22 mouse cellular contexts compared by ENCODE assay signal in genomic region chr14:78653333-78653732, GRCm38 (mm10).
A peak's percentile ranks its signal among the peaks of the same experiment; 100 is the strongest.
DNase-seq lines count a peak whose midpoint lies in the region; ATAC-seq and TF ChIP-seq lines count a peak whose summit lies in the region.
"Had no signal": no experiment of that assay in that cellular context is flagged by ENCODE, and none has a peak within 500 bp of the region (broad histone marks: within the 10 kb centered on the region; RNA-seq: fewer than 3 reads in every experiment).

No protein-coding gene starts in this region.

- ATAC-seq in liver, postnatal 0 days = no peak
- ATAC-seq in liver, embryonic 11.5 days (replicated peaks; ENCODE audit: low FRiP score) = no peak
- ATAC-seq in stomach, postnatal 0 days (ENCODE audit: low FRiP score, low TSS enrichment) = no peak
- ATAC-seq in megakaryocyte, adult 5-6 weeks (ENCODE audit: poor library complexity, severe bottlenecking) = no peak
- no peak for ATAC-seq in granulocyte monocyte progenitor cell, adult 5-6 weeks (replicated peaks; ENCODE audit: poor library complexity, severe bottlenecking)

- in situ Hi-C loops in CH12.LX (cut with MboI; ENCODE audit: low pct_ligation_motif_present, low pct_unique_long_range_greater_than_20kb, low sequenced_read_pairs) = loop anchor here (10.0 kb wide), 1 partner anchor 59 kb away; no protein-coding TSS in a partner anchor

- no peak overlapping the region for H3K4me3 ChIP-seq in heart, adult 2 months
- no peak overlapping the region for H3K4me3 ChIP-seq in liver, postnatal 0 days (ENCODE audit: low read depth, low read length)
- no peak overlapping the region for H3K4me3 ChIP-seq in liver, embryonic 11.5 days (ENCODE audit: low read depth, low read length)
- H3K4me3 ChIP-seq in CH12.LX (replicated peaks in 1 of 3; ENCODE audit: low read depth in 2 of 3, low read length in 2 of 3, poor library complexity in 1 of 3) = no peak overlapping the region
- no peak overlapping the region for H3K4me3 ChIP-seq in stomach, postnatal 0 days (ENCODE audit: low read depth, low read length)
- H3K4me3 ChIP-seq: heart, embryonic 15.5 days; limb, embryonic 12.5 days; lung, embryonic 15.5 days; myocyte; stomach, embryonic 15.5 days had no signal

- DNase-seq in heart, adult 2 months = no peak
- DNase-seq in heart, postnatal 14 days = no peak
- DNase-seq in liver, postnatal 0 days = no peak
- no peak for DNase-seq in liver, embryonic 11.5 days (ENCODE audit: low spot score)
- no peak for DNase-seq in CH12.LX (ENCODE audit: extremely low read depth)
- DNase-seq in stomach, postnatal 0 days (ENCODE audit: low spot score) = no peak
- DNase-seq: cerebellum, postnatal 25 days; gastrocnemius, postnatal 36 days; kidney, adult 2 months; kidney, postnatal 4 days; layer of hippocampus, postnatal 36 days; right cerebral cortex, adult 18-20 months; spleen, adult 18-20 months had no signal

- H3K4me2 ChIP-seq in liver, postnatal 0 days (ENCODE audit: low read depth, low read length) = no peak overlapping the region
- no peak overlapping the region for H3K4me2 ChIP-seq in liver, embryonic 11.5 days
- H3K4me2 ChIP-seq in CH12.LX (ENCODE audit: insufficient read depth, low read depth, poor library complexity, severe bottlenecking) = no peak overlapping the region
- no peak overlapping the region for H3K4me2 ChIP-seq in stomach, postnatal 0 days (replicated peaks; ENCODE audit: low read depth)
- H3K4me2 ChIP-seq: heart, embryonic 15.5 days; hindbrain, embryonic 14.5 days; limb, embryonic 12.5 days; lung, embryonic 15.5 days; midbrain, embryonic 11.5 days; stomach, embryonic 15.5 days had no signal

- no peak for TF ChIP-seq POLR2A in heart, adult 2 months (IDR thresholded peaks at IDR 0.05; ENCODE audit: insufficient read depth, low read depth, low read length)
- no peak for TF ChIP-seq POLR2A in CH12.LX (IDR thresholded peaks at IDR 0.05; ENCODE audit: low read depth, low read length)

- H3K27me3 ChIP-seq in heart, adult 2 months (ENCODE audit: control insufficient read depth, insufficient read depth, low read length) = no peaks in the 10 kb centered on the region
- no peaks in the 10 kb centered on the region for H3K27me3 ChIP-seq in liver, postnatal 0 days (ENCODE audit: insufficient read depth, low read length)
- no peaks in the 10 kb centered on the region for H3K27me3 ChIP-seq in liver, embryonic 11.5 days (replicated peaks; ENCODE audit: control insufficient read depth, insufficient read depth, low read length)
- H3K27me3 ChIP-seq in CH12.LX (replicated peaks) = no peaks in the 10 kb centered on the region
- H3K27me3 ChIP-seq in stomach, postnatal 0 days (ENCODE audit: control insufficient read depth, insufficient read depth, low read length) = no peaks in the 10 kb centered on the region
- H3K27me3 ChIP-seq: heart, embryonic 15.5 days; limb, embryonic 12.5 days; lung, embryonic 15.5 days; stomach, embryonic 15.5 days had no signal

- no peak overlapping the region for H3K27ac ChIP-seq in heart, adult 2 months
- H3K27ac ChIP-seq in liver, postnatal 0 days (ENCODE audit: low read depth) = no peak overlapping the region
- no peak overlapping the region for H3K27ac ChIP-seq in liver, embryonic 11.5 days (ENCODE audit: low read depth, low read length)
- H3K27ac ChIP-seq in CH12.LX (ENCODE audit: insufficient read depth, low read depth) = no peak overlapping the region
- H3K27ac ChIP-seq in stomach, postnatal 0 days (replicated peaks) = no peak overlapping the region
- H3K27ac ChIP-seq: heart, embryonic 15.5 days; hindbrain, embryonic 14.5 days; limb, embryonic 12.5 days; lung, embryonic 15.5 days; stomach, embryonic 15.5 days had no signal

- H3K9ac ChIP-seq in heart, adult 2 months (ENCODE audit: low read depth, low read length) = no peak overlapping the region
- H3K9ac ChIP-seq in liver, postnatal 0 days (replicated peaks) = no peak overlapping the region
- H3K9ac ChIP-seq in liver, embryonic 11.5 days (ENCODE audit: low read depth, low read length) = no peak overlapping the region
- no peak overlapping the region for H3K9ac ChIP-seq in CH12.LX (ENCODE audit: insufficient read depth, low read depth)
- H3K9ac ChIP-seq in stomach, postnatal 0 days (ENCODE audit: low read length) = no peak overlapping the region
- H3K9ac ChIP-seq: heart, embryonic 15.5 days; hindbrain, embryonic 14.5 days; limb, embryonic 12.5 days; lung, embryonic 15.5 days; stomach, embryonic 15.5 days had no signal

- H3K79me2 ChIP-seq in heart, adult 2 months (replicated peaks; ENCODE audit: control insufficient read depth, insufficient read depth, low read length) = no peaks in the 10 kb centered on the region
- no peaks in the 10 kb centered on the region for H3K79me2 ChIP-seq in CH12.LX (replicated peaks; ENCODE audit: control insufficient read depth, extremely low read depth, insufficient read depth, poor library complexity, severe bottlenecking)

- 97% methylated on average over 5 of the region's 5 CpGs for WGBS in heart, adult 2 months
- WGBS in liver, postnatal 0 days (ENCODE audit: insufficient replicate concordance) = 88% methylated on average over 5 of the region's 5 CpGs
- 93% methylated on average over 5 of the region's 5 CpGs for WGBS in liver, embryonic 11.5 days
- WGBS in stomach, postnatal 0 days = 94% methylated on average over 5 of the region's 5 CpGs

- no peaks in the 10 kb centered on the region for H3K36me3 ChIP-seq in heart, adult 2 months (ENCODE audit: control insufficient read depth, insufficient read depth, low read length)
- no peaks in the 10 kb centered on the region; the same call in 1 of the 2 replicates for H3K36me3 ChIP-seq in liver, postnatal 0 days (replicated peaks; ENCODE audit: insufficient read depth, low read length)
- no peaks in the 10 kb centered on the region for H3K36me3 ChIP-seq in liver, embryonic 11.5 days (ENCODE audit: control insufficient read depth, insufficient read depth, low read length)
- H3K36me3 ChIP-seq in CH12.LX (replicated peaks in 1 of 2; ENCODE audit: control insufficient read depth in 1 of 2, insufficient read depth in 1 of 2, low read length in 1 of 2) = peaks cover 0 to 8% of the 10 kb centered on the region in 2 experiments
- no peaks in the 10 kb centered on the region for H3K36me3 ChIP-seq in stomach, postnatal 0 days (ENCODE audit: control insufficient read depth, insufficient read depth, low read length)
- H3K36me3 ChIP-seq: heart, embryonic 15.5 days; limb, embryonic 12.5 days; lung, embryonic 15.5 days; stomach, embryonic 15.5 days had no signal

- no peak for TF ChIP-seq EP300 in heart, adult 2 months (IDR thresholded peaks at IDR 0.05; ENCODE audit: insufficient read depth, low read depth, low read length)
- TF ChIP-seq EP300 in liver, postnatal 0 days (IDR thresholded peaks at IDR 0.05; ENCODE audit: low read depth) = no peak
- no peak for TF ChIP-seq EP300 in CH12.LX (IDR thresholded peaks at IDR 0.05; ENCODE audit: low read length)
- TF ChIP-seq EP300 in stomach, postnatal 0 days (optimal IDR thresholded peaks at IDR 0.05) = no peak

- TF ChIP-seq CTCF in heart, adult 2 months (IDR thresholded peaks at IDR 0.05) = peak; percentile 71
- TF ChIP-seq CTCF in liver, postnatal 0 days (IDR thresholded peaks at IDR 0.05; ENCODE audit: low read depth) = peak; percentile 44
- TF ChIP-seq CTCF in CH12.LX (conservative IDR thresholded peaks at IDR 0.05 in 1 of 2, IDR thresholded peaks at IDR 0.05 in 1 of 2; ENCODE audit: low read depth in 2 of 2, low read length in 2 of 2) = peak in 1 of 2 experiments; percentile 77; a peak in 3 of 4 replicates
- TF ChIP-seq CTCF in stomach, postnatal 0 days (IDR thresholded peaks at IDR 0.05; ENCODE audit: low read depth) = peak; percentile 49

- dilution Hi-C loops in CH12.LX (cut with MboI; ENCODE audit: extremely low pct_ligation_motif_present, extremely low pct_unique_long_range_greater_than_20kb, low sequenced_read_pairs) = no loop called here

- intact Hi-C loops in heart, adult 2 months (cut with DNase I) = no loop called here
- intact Hi-C loops in heart, postnatal 14 days (cut with DNase I) = no loop called here

- H3K9me3 ChIP-seq in liver, postnatal 0 days (ENCODE audit: low read length) = no peaks in the 10 kb centered on the region
- H3K9me3 ChIP-seq in liver, embryonic 11.5 days (ENCODE audit: control insufficient read depth, low read length) = no peaks in the 10 kb centered on the region
- peaks cover 3% of the 10 kb centered on the region for H3K9me3 ChIP-seq in CH12.LX (replicated peaks; ENCODE audit: low read length)
- H3K9me3 ChIP-seq in stomach, postnatal 0 days (ENCODE audit: control insufficient read depth, low read length) = no peaks in the 10 kb centered on the region
- H3K9me3 ChIP-seq: heart, embryonic 15.5 days; limb, embryonic 12.5 days; lung, embryonic 15.5 days; stomach, embryonic 15.5 days had no signal

- TF ChIP-seq RAD21 in CH12.LX (IDR thresholded peaks at IDR 0.05; ENCODE audit: low read depth, low read length) = peak; percentile 69

- H3K4me1 ChIP-seq in heart, adult 2 months (ENCODE audit: control insufficient read depth, insufficient read depth, low read length) = no peaks in the 10 kb centered on the region
- H3K4me1 ChIP-seq in liver, postnatal 0 days (ENCODE audit: insufficient read depth) = no peaks in the 10 kb centered on the region
- no peaks in the 10 kb centered on the region for H3K4me1 ChIP-seq in liver, embryonic 11.5 days (replicated peaks; ENCODE audit: control insufficient read depth, insufficient read depth, low read length)
- peaks cover 4 to 10% of the 10 kb centered on the region in 2 experiments for H3K4me1 ChIP-seq in CH12.LX (ENCODE audit: control insufficient read depth in 1 of 2, insufficient read depth in 2 of 2)
- no peaks in the 10 kb centered on the region for H3K4me1 ChIP-seq in stomach, postnatal 0 days (replicated peaks; ENCODE audit: control insufficient read depth, insufficient read depth)

TF ChIP-seq in CH12.LX, 34 proteins besides CTCF, POLR2A, EP300 and RAD21:
- peak; percentile 70 for TF ChIP-seq SMC3 (IDR thresholded peaks at IDR 0.05; ENCODE audit: low read depth, low read length)
- TF ChIP-seq MAZ (IDR thresholded peaks at IDR 0.05; ENCODE audit: low read depth, low read length) = no peak
